Mouse (Mus musculus) ES-E14 (cell line): ENCODE results near the gene Cdkn2c.

Experiments used
- CHD2 ChIP-seq: IDR thresholded peaks from 2 replicates; pipeline ENCODE4 v1.6.1; 2014; ENCODE audit warnings: mild to moderate bottlenecking, low read depth, low read length, inconsistent platforms
- HCFC1 ChIP-seq: IDR thresholded peaks from 2 replicates; pipeline ENCODE4 v1.6.1; 2012; ENCODE audit warnings: low read length, inconsistent platforms, borderline replicate concordance; ENCODE audit not compliant: insufficient read depth
- MAFK ChIP-seq: IDR thresholded peaks from 2 replicates; pipeline ENCODE4 v1.6.1; 2014; ENCODE audit warnings: mild to moderate bottlenecking, low read depth, low read length, inconsistent platforms; ENCODE audit not compliant: insufficient read depth
- ZNF384 ChIP-seq: IDR thresholded peaks from 2 replicates; pipeline ENCODE4 v1.6.1; 2012; ENCODE audit warnings: low read depth, low read length, inconsistent platforms

- TF ChIP-seq CHD2 (no peak), ZNF384 (0 out of 2 replicates have a peak, but pooled peaks have one; percentile 4), HCFC1 (no peak), MAFK (no peak)
These were observed 5.0 kb upstream of the Cdkn2c start for GRCm38 (mm10) chr4:109671941-109672340.
